Mouse (Mus musculus): ENCODE measurements around the gene Bloc1s3.

The Bloc1s3 gene

DNA sequence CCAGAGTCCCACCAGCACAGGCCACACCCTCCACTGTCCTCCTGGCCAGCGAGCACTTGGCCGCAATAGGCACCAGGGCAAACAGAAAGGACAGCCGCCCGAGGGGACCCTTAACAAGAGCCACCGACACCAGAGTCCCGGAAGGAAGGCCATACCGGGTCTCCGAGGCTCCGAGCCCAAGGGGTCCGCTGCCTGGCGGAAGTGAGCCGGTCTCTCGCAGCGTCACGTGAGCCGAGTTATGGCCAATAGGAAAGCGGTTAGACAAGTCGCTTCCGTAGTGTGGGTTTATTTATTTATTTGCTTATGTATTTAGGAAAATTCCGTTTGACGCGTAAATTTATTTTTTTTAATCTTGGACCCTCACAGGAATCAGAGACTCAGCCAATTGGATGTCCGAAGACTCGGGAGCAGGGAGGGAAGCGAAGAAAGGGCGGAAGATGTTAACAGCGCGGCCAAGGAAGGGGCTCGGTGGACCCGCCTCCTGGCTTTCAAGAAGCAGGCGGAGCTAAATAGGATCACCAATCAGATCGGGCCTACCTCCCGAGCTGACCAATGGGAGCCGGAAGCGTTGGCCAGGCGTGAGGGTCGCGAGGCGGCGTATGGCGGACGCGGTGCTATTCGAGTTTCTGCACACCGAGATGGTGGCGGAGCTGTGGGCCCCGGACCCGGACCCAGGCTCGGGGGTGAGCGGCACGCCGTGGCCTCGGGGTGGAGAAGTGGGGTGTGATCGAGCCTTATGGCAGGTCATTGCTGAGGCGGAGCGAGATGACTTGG lies at the start of gene Bloc1s3, which contains the start of gene Trappc6a:
TSS of gene Bloc1s3 (minus strand) at position 218 of the 774 bp plus-strand sequence.
TSS of gene Trappc6a (plus strand) at position 246 of the 774 bp plus-strand sequence.
- TF ChIP-seq POU5F1 (IDR thresholded peaks at IDR 0.05; ENCODE audit: borderline replicate concordance, low read length) (no peak), NANOG (IDR thresholded peaks at IDR 0.05; ENCODE audit: borderline replicate concordance, low read length) (no peak), CTCF (conservative IDR thresholded peaks at IDR 0.05; ENCODE audit: low read length) (no peak)
- H3K4me1 ChIP-seq (replicated peaks; ENCODE audit: low read depth, low read length): peaks cover 46% of the 10 kb centered on the region
- no peaks in the 10 kb centered on the region for H3K36me3 ChIP-seq (ENCODE audit: insufficient read depth, low read length)
- H3K9me3 ChIP-seq (ENCODE audit: low read length): no peaks in the 10 kb centered on the region
- H3K4me3 ChIP-seq (replicated peaks; ENCODE audit: low read length): peak within 1 kb of the TSS; percentile 89
- no peaks in the 10 kb centered on the region for H3K27me3 ChIP-seq (ENCODE audit: insufficient read depth, low read length)

GRCm38 (mm10) chr7:19557086-19557485 lies 48.9 kb upstream of the Bloc1s3 start:
- Histone ChIP-seq H3K4me1 (replicated peaks; ENCODE audit: low read depth, low read length) (peaks cover 72% of the 10 kb centered on the region), H3K9me3 (ENCODE audit: low read length) (no peaks in the 10 kb centered on the region), H3K4me3 (replicated peaks; ENCODE audit: low read length) (no peak overlapping the region), H3K27me3 (ENCODE audit: insufficient read depth, low read length) (peaks cover 9% of the 10 kb centered on the region), H3K36me3 (ENCODE audit: insufficient read depth, low read length) (peaks cover 72% of the 10 kb centered on the region)
- TF ChIP-seq NANOG (IDR thresholded peaks at IDR 0.05; ENCODE audit: borderline replicate concordance, low read length) (no peak), POU5F1 (IDR thresholded peaks at IDR 0.05; ENCODE audit: borderline replicate concordance, low read length) (no peak)

DNA sequence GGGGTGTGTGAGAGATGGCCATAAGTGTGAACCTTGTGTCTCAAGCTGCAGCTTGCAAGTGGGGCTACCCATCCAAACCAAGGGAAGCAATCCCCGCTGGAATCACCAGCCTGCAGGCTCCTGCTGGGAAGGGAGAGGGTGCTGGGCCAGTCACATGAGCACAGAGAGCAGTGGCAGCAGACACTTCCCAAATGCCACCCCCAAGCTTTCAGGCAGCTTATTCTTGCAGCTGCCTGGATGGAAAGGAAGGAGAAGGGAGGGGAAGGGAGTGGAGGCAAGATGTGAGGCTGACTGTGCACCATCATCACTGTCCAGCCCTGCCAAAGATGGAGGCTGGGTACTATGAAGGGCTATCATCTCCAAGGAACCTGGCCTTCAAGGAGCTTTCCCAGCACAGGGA lies 46.0 kb upstream of the Bloc1s3 start:
- Histone ChIP-seq H3K27me3 (ENCODE audit: insufficient read depth, low read length) (no peaks in the 10 kb centered on the region), H3K4me3 (replicated peaks; ENCODE audit: low read length) (no peak overlapping the region), H3K4me1 (replicated peaks; ENCODE audit: low read depth, low read length) (peaks cover 53% of the 10 kb centered on the region), H3K36me3 (ENCODE audit: insufficient read depth, low read length) (peaks cover 73% of the 10 kb centered on the region), H3K9me3 (ENCODE audit: low read length) (no peaks in the 10 kb centered on the region)
- TF ChIP-seq POU5F1 (IDR thresholded peaks at IDR 0.05; ENCODE audit: borderline replicate concordance, low read length): no peak
- TF ChIP-seq NANOG (IDR thresholded peaks at IDR 0.05; ENCODE audit: borderline replicate concordance, low read length): no peak
- TF ChIP-seq CTCF (conservative IDR thresholded peaks at IDR 0.05; ENCODE audit: low read length): no peak

DNA sequence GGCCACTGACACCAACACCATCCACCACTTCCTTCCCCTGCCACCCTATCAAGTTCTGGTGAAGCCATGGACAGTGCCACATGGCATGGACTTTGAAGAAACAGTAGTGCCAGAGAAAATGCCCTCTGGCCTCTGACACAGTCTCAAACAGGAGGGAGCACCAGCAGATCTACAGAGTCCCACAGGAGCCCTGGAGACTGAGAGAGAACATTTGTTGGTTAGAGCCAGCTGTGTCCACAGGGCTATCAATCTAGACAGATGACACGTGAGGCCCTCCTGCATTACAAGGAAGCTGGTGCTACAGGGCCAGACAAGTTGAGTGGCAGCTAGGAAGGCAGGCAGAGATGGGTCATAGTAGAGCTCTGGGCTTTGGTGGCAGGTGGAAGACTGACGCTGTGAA lies 44.3 kb upstream of the Bloc1s3 start:
- H3K9me3 ChIP-seq (ENCODE audit: low read length): no peaks in the 10 kb centered on the region
- H3K4me1 ChIP-seq (replicated peaks; ENCODE audit: low read depth, low read length): peaks cover 40% of the 10 kb centered on the region
- peaks cover 71% of the 10 kb centered on the region for H3K36me3 ChIP-seq (ENCODE audit: insufficient read depth, low read length)
- H3K27me3 ChIP-seq (ENCODE audit: insufficient read depth, low read length): no peaks in the 10 kb centered on the region
- no peak overlapping the region for H3K4me3 ChIP-seq (replicated peaks; ENCODE audit: low read length)
- no peak for TF ChIP-seq POU5F1 (IDR thresholded peaks at IDR 0.05; ENCODE audit: borderline replicate concordance, low read length)
- no peak for TF ChIP-seq CTCF (conservative IDR thresholded peaks at IDR 0.05; ENCODE audit: low read length)
- TF ChIP-seq NANOG (IDR thresholded peaks at IDR 0.05; ENCODE audit: borderline replicate concordance, low read length): no peak

- peaks cover 71% of the 10 kb centered on the region for H3K36me3 ChIP-seq (ENCODE audit: insufficient read depth, low read length)
- H3K9me3 ChIP-seq (ENCODE audit: low read length): no peaks in the 10 kb centered on the region
- H3K4me3 ChIP-seq (replicated peaks; ENCODE audit: low read length): no peak overlapping the region
- no peak for TF ChIP-seq CTCF (conservative IDR thresholded peaks at IDR 0.05; ENCODE audit: low read length)
- no peak for TF ChIP-seq NANOG (IDR thresholded peaks at IDR 0.05; ENCODE audit: borderline replicate concordance, low read length)
- no peak for TF ChIP-seq POU5F1 (IDR thresholded peaks at IDR 0.05; ENCODE audit: borderline replicate concordance, low read length)
- H3K27me3 ChIP-seq (ENCODE audit: insufficient read depth, low read length): no peaks in the 10 kb centered on the region
- H3K4me1 ChIP-seq (replicated peaks; ENCODE audit: low read depth, low read length): peaks cover 33% of the 10 kb centered on the region
Observed at GRCm38 (mm10) chr7:19551634-19552033, 43.5 kb upstream of the Bloc1s3 start.

- Histone ChIP-seq H3K36me3 (ENCODE audit: insufficient read depth, low read length) (peaks cover 62% of the 10 kb centered on the region), H3K27me3 (ENCODE audit: insufficient read depth, low read length) (no peaks in the 10 kb centered on the region), H3K9me3 (ENCODE audit: low read length) (no peaks in the 10 kb centered on the region), H3K4me3 (replicated peaks; ENCODE audit: low read length) (no peak overlapping the region), H3K4me1 (replicated peaks; ENCODE audit: low read depth, low read length) (peaks cover 21% of the 10 kb centered on the region)
- TF ChIP-seq NANOG (IDR thresholded peaks at IDR 0.05; ENCODE audit: borderline replicate concordance, low read length): no peak
- no peak for TF ChIP-seq POU5F1 (IDR thresholded peaks at IDR 0.05; ENCODE audit: borderline replicate concordance, low read length)
- no peak for TF ChIP-seq CTCF (conservative IDR thresholded peaks at IDR 0.05; ENCODE audit: low read length)
Observed at GRCm38 (mm10) chr7:19549394-19549793, 41.2 kb upstream of the Bloc1s3 start.

DNA sequence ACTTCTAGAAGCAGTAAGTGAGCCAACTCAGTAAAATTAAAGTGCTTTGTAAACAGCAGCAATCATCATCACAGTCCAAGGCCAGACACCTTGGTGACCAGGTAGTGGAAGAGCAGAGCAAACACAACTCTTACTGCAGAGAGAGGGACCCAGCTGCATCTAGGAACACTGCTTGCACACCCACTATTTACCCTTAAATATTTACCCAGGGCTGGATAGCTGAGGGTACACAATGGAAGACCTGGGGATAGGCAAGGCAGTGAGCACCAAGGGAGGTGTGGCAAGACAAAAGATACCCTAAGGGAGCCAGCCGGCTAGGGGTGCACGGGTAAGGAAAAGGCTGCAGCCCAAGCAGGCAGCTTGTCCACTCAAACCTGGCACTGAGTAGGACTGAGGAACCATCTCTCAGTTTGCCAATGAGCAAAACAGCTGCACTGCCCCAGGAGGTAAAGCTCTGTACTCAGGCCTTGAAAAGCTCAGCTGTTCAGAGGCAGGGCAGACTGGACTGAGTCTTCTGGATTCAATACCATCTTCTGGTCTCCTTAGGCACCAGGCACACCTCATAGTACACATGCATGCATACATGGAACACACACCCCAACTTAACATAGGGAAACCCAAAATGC lies 39.3 kb upstream of the Bloc1s3 start:
- H3K36me3 ChIP-seq (ENCODE audit: insufficient read depth, low read length): peaks cover 61% of the 10 kb centered on the region
- TF ChIP-seq CTCF (conservative IDR thresholded peaks at IDR 0.05; ENCODE audit: low read length) (no peak), NANOG (IDR thresholded peaks at IDR 0.05; ENCODE audit: borderline replicate concordance, low read length) (no peak), POU5F1 (IDR thresholded peaks at IDR 0.05; ENCODE audit: borderline replicate concordance, low read length) (no peak)
- H3K9me3 ChIP-seq (ENCODE audit: low read length): peaks cover 13% of the 10 kb centered on the region
- H3K4me1 ChIP-seq (replicated peaks; ENCODE audit: low read depth, low read length): 0 out of 2 replicates have a peak, but pooled peaks cover 13% of the 10 kb centered on the region
- H3K27me3 ChIP-seq (ENCODE audit: insufficient read depth, low read length): no peaks in the 10 kb centered on the region
- no peak overlapping the region for H3K4me3 ChIP-seq (replicated peaks; ENCODE audit: low read length)

DNA sequence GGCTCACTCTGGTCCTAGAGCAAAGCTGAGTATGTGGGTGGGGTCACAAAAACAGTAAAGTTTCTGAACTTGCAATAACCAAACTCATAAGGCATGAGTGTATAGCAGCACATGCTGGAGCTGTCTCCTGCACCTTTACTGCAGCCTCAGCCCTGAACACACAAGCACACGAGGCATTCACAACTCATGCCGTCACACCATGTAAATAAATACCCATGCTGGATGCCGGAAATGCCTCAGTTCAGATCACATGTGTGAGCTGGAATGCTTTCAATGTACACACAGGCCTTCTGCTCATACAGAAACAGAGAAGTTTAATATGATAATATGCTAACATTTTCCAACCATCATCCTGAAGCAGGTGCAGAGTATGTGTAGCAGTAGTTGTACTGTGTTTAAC lies 37.8 kb upstream of the Bloc1s3 start:
- no peak for TF ChIP-seq POU5F1 (IDR thresholded peaks at IDR 0.05; ENCODE audit: borderline replicate concordance, low read length)
- no peak for TF ChIP-seq CTCF (conservative IDR thresholded peaks at IDR 0.05; ENCODE audit: low read length)
- no peaks in the 10 kb centered on the region for H3K27me3 ChIP-seq (ENCODE audit: insufficient read depth, low read length)
- peaks cover 27% of the 10 kb centered on the region for H3K9me3 ChIP-seq (ENCODE audit: low read length)
- H3K4me3 ChIP-seq (replicated peaks; ENCODE audit: low read length): no peak overlapping the region
- peaks cover 65% of the 10 kb centered on the region for H3K36me3 ChIP-seq (ENCODE audit: insufficient read depth, low read length)
- H3K4me1 ChIP-seq (replicated peaks; ENCODE audit: low read depth, low read length): 0 out of 2 replicates have a peak, but pooled peaks cover 5% of the 10 kb centered on the region

All from E14TG2a.4 (cell line).